Mouse (Mus musculus): Measurements from ENCODE around the gene Vav2. TPM values are rescaled to one million over a fixed set of nuclear protein-coding genes. Genes with fewer than 3 reads are reported as not detected.

Vav2 gene
- polyA plus RNA-seq, 1 experiment from 2014 or later: 7.1 TPM

DNA sequence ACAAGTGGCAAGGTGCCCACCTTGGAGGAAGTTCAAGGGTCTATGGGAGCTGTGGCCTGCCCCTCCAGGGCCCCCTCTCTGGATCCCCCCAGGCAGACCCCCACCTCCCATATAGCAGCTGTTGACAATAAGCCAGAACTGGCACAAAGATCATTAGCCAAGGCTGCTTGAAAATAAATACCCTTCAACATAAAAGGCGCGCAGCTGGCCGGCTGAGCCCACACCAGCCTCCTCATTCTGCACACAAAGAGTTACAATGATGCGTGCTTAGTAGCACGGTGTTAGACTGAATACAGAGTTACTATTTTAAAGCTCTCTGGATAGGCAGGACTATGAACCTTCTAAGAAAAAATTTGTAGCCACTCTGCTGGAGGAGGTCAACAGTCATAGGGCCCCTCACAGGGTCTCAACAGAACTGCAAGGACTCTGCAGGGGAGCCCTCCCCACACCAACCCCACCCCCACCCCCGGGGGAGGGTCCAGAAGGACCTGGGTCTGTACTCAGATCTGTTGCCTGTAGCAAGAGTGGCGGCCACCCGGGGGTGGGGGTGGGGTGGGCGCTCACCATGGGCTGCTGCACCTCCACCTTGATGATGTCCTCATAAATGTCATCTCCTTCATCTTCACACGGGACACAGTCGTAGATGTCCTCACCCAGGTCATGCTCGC lies 125.3 kb downstream of the Vav2 start:
- no peak for ATAC-seq (ENCODE audit: low FRiP score, low TSS enrichment)
- no peaks in the 10 kb centered on the region for H3K9me3 ChIP-seq (ENCODE audit: low read length)
- H3K4me3 ChIP-seq (ENCODE audit: low read length): no peak overlapping the region
- H3K4me1 ChIP-seq (ENCODE audit: insufficient read depth, low read length): peaks cover 21% of the 10 kb centered on the region
- 29% methylated on average over 12 of the region's 12 CpGs for WGBS
- no peaks in the 10 kb centered on the region for H3K36me3 ChIP-seq (ENCODE audit: insufficient read depth, low read length)
- H3K4me2 ChIP-seq (replicated peaks; ENCODE audit: low read depth, low read length): no peak overlapping the region
- H3K27ac ChIP-seq (ENCODE audit: low read length): no peak overlapping the region
- no peak overlapping the region for H3K9ac ChIP-seq (replicated peaks; ENCODE audit: low read length)
- H3K27me3 ChIP-seq (ENCODE audit: insufficient read depth, low read length): no peaks in the 10 kb centered on the region

DNA sequence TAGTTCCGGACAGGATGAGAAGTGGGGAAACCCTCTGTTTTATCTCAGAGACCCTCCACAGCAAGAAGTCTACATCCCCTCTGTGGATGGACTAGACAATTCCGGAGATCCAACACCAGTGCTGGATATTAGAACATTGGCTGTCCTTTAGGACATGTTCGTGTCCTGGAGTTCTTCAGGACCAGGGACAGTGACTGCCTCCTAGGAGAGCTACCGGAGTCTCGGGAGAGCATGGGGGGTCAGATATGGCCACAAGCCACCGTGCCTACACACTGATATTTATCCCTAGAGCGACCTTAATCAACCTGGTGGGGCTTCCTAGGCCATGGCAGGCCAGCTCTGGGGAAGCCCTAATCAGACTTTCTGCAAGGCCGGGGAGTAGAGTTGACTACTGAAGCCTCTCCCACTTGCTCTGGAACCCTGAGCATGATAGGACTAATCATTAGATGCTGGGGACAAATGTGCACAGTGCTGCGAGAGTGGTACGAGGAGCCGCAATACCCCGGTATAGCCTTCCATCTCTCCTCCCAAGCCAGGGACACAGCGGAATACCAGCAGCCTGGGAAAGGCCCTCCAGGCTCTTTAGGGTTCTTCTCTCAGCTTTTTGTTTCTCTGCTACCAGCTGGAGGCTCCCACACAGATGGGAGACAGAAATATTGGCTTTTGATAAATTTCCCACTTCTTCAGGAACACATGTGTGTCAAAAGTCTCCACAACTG lies 125.9 kb downstream of the Vav2 start:
- Histone ChIP-seq H3K4me2 (replicated peaks; ENCODE audit: low read depth, low read length) (no peak overlapping the region), H3K36me3 (ENCODE audit: insufficient read depth, low read length) (no peaks in the 10 kb centered on the region), H3K4me1 (ENCODE audit: insufficient read depth, low read length) (peaks cover 21% of the 10 kb centered on the region), H3K4me3 (ENCODE audit: low read length) (no peak overlapping the region), H3K9me3 (ENCODE audit: low read length) (no peaks in the 10 kb centered on the region), H3K9ac (replicated peaks; ENCODE audit: low read length) (no peak overlapping the region), H3K27ac (ENCODE audit: low read length) (no peak overlapping the region), H3K27me3 (ENCODE audit: insufficient read depth, low read length) (no peaks in the 10 kb centered on the region)
- ATAC-seq (ENCODE audit: low FRiP score, low TSS enrichment): no peak
- WGBS: 71% methylated on average over 13 of the region's 13 CpGs

DNA sequence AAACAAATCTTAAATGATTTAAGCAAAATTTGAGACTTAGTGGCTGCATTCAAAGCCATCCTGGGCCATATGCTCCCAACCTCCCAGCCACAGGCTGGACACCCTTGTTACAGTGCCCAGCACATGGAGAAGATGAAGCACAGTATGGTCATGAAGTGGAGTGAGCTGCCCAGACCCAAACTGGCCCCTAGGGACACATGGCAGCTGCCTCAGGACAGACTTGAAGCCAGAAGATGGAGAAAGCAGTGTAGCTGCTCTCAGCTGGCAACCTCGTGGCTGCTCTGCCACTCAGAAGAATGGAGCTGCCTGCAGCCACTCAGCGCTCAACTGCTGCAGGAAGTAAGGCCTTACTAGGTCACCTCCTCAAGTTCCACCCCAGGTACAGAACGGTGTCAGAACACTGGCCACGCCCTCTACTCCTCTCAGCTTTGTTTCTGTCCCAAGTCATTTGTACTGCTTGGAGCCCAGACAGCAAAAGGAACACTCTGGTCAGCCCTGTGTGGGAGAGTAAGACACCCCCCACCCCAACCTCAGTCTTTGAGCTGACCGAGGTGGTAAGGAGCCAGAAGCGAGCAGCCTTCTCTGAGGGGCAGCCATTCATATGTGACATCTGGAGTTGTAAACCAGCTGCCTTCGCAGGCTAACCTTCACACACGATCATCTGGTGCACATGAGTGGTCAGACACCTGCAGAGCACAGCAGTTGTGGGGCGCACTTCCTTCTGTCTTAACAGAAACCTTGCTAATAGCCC lies 130.0 kb downstream of the Vav2 start:
- H3K27me3 ChIP-seq (ENCODE audit: insufficient read depth, low read length): no peaks in the 10 kb centered on the region
- no peak overlapping the region for H3K27ac ChIP-seq (ENCODE audit: low read length)
- no peaks in the 10 kb centered on the region for H3K9me3 ChIP-seq (ENCODE audit: low read length)
- ATAC-seq (ENCODE audit: low FRiP score, low TSS enrichment): no peak
- WGBS: 51% methylated on average over 9 of the region's 9 CpGs
- H3K9ac ChIP-seq (replicated peaks; ENCODE audit: low read length): no peak overlapping the region
- H3K4me3 ChIP-seq (ENCODE audit: low read length): no peak overlapping the region
- H3K36me3 ChIP-seq (ENCODE audit: insufficient read depth, low read length): peaks cover 4% of the 10 kb centered on the region
- no peak overlapping the region for H3K4me2 ChIP-seq (replicated peaks; ENCODE audit: low read depth, low read length)
- peaks cover 4% of the 10 kb centered on the region for H3K4me1 ChIP-seq (ENCODE audit: insufficient read depth, low read length)

DNA sequence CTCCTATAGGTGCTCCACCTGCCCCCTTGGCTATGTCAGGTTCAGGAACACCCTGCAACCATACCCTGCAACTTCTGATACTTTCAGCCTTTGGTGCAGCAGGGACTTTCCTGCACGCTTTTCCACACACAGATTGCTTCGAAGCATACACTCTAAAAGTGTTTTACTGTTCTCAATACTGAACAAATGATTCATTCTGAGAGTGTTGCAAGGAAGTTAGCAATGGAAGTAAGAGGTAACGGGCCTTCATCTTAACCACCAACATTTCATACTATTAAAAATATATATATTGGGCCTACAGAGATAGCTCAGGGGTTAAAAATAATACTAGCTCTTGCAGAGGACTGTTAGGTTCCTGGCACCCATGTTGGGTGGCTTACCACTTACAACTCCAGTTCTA lies 132.1 kb downstream of the Vav2 start:
- peaks cover 19% of the 10 kb centered on the region for H3K36me3 ChIP-seq (ENCODE audit: insufficient read depth, low read length)
- no peak overlapping the region for H3K4me2 ChIP-seq (replicated peaks; ENCODE audit: low read depth, low read length)
- H3K9ac ChIP-seq (replicated peaks; ENCODE audit: low read length): no peak overlapping the region
- no peaks in the 10 kb centered on the region for H3K27me3 ChIP-seq (ENCODE audit: insufficient read depth, low read length)
- no peaks in the 10 kb centered on the region for H3K9me3 ChIP-seq (ENCODE audit: low read length)
- WGBS: 92% methylated on average over 3 of the region's 3 CpGs
- no peak overlapping the region for H3K27ac ChIP-seq (ENCODE audit: low read length)
- no peaks in the 10 kb centered on the region for H3K4me1 ChIP-seq (ENCODE audit: insufficient read depth, low read length)
- no peak overlapping the region for H3K4me3 ChIP-seq (ENCODE audit: low read length)
- no peak for ATAC-seq (ENCODE audit: low FRiP score, low TSS enrichment)

DNA sequence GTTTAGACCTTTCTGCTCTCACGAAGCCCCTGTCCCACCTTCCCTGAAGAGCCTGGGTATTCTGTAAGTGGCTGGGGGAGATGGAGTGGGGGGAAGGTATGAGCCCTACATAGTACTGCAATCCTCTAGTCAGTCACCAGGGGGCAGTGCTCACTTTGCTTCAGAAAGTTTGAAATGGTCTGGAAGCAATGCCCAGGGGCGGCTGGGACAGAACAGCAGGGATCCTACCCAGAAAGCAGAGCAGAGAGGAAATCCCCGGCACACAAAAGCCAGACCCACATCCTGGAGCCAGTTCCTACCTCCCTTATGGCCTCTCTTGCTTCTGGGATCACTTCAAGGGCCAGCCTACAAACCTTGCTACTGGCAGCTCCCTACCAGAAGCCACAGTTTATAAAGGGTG lies 137.8 kb downstream of the Vav2 start:
- H3K36me3 ChIP-seq (ENCODE audit: insufficient read depth, low read length): peaks cover 27% of the 10 kb centered on the region
- no peak overlapping the region for H3K4me3 ChIP-seq (ENCODE audit: low read length)
- peaks cover 5% of the 10 kb centered on the region for H3K4me1 ChIP-seq (ENCODE audit: insufficient read depth, low read length)
- no peaks in the 10 kb centered on the region for H3K9me3 ChIP-seq (ENCODE audit: low read length)
- H3K4me2 ChIP-seq (replicated peaks; ENCODE audit: low read depth, low read length): no peak overlapping the region
- peak; percentile 69 for ATAC-seq (ENCODE audit: low FRiP score, low TSS enrichment)
- WGBS: 21% methylated on average over 3 of the region's 3 CpGs
- no peak overlapping the region for H3K9ac ChIP-seq (replicated peaks; ENCODE audit: low read length)
- peak overlapping the region; percentile 65; the same call in 1 of the 2 replicates for H3K27ac ChIP-seq (ENCODE audit: low read length)
- H3K27me3 ChIP-seq (ENCODE audit: insufficient read depth, low read length): no peaks in the 10 kb centered on the region

DNA sequence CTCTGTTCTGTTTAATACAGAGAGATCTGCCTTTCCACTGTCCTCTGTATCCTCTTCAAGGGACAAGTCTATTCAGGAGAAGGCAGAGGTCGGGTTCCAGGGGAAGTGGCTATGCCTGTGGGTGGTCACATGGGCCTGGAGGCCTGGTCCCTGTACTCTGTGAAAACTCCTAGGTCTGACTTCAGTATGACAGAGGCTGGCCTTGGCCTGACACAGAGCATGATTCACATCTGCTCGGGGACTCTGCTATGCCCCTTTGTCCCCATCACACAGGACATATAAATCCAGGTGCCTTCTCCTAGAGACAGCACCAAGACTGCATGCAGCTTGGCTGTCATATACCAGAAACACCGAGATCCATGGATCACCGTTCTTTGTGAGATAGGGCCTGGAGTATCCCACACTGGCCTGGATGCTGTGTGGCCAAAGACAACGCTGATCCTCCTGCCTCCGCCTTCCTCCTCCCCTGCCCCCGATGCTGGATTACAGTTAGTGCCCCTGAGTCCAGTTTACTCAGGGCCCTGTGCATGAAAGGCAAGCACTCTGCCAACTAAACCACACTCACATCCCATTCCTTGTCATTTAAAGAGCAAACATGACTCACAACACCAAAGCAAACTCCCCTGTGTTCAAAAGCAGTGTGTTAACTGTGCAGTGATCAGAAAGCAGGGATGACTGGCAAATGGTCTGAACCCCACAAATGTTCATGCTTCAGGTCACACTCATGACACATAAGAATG lies 139.7 kb downstream of the Vav2 start:
- 84% methylated on average over 7 of the region's 7 CpGs for WGBS
- no peak overlapping the region for H3K9ac ChIP-seq (replicated peaks; ENCODE audit: low read length)
- peaks cover 5% of the 10 kb centered on the region for H3K4me1 ChIP-seq (ENCODE audit: insufficient read depth, low read length)
- peaks cover 29% of the 10 kb centered on the region for H3K36me3 ChIP-seq (ENCODE audit: insufficient read depth, low read length)
- H3K9me3 ChIP-seq (ENCODE audit: low read length): no peaks in the 10 kb centered on the region
- H3K4me2 ChIP-seq (replicated peaks; ENCODE audit: low read depth, low read length): no peak overlapping the region
- no peak overlapping the region for H3K4me3 ChIP-seq (ENCODE audit: low read length)
- H3K27ac ChIP-seq (ENCODE audit: low read length): no peak overlapping the region
- ATAC-seq (ENCODE audit: low FRiP score, low TSS enrichment): no peak
- no peaks in the 10 kb centered on the region for H3K27me3 ChIP-seq (ENCODE audit: insufficient read depth, low read length)

DNA sequence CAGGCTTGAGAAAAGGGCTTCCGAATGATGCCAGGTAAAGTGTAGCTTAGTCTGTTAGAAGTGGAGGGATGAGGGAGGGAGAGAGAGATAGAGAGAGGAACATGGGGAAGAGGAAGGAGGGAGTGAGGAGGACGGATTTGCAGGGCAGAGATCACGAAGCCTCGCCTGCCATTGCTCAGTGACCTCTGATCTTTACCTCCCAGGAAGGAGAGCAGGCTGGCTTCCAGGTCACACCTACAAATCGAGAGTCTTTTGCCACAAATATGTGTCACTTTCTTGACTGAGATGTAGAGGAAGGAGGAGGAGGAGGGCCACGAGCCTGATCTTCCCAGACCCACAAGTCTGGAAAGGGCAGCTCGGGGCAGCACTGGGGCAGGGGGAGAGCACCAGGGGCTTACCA lies 142.4 kb downstream of the Vav2 start:
- peaks cover 4% of the 10 kb centered on the region for H3K4me1 ChIP-seq (ENCODE audit: insufficient read depth, low read length)
- no peak overlapping the region for H3K4me3 ChIP-seq (ENCODE audit: low read length)
- whole genome bisulfite sequencing: 56% methylated on average over 7 of the region's 7 CpGs
- H3K9ac ChIP-seq (replicated peaks; ENCODE audit: low read length): 0 out of 2 replicates have a peak overlapping the region, but pooled peaks have one; percentile 15
- H3K36me3 ChIP-seq (ENCODE audit: insufficient read depth, low read length): peaks cover 16% of the 10 kb centered on the region
- H3K27ac ChIP-seq (ENCODE audit: low read length): no peak overlapping the region
- no peak overlapping the region for H3K4me2 ChIP-seq (replicated peaks; ENCODE audit: low read depth, low read length)
- H3K27me3 ChIP-seq (ENCODE audit: insufficient read depth, low read length): no peaks in the 10 kb centered on the region
- H3K9me3 ChIP-seq (ENCODE audit: low read length): no peaks in the 10 kb centered on the region
- ATAC-seq (ENCODE audit: low FRiP score, low TSS enrichment): no peak

DNA sequence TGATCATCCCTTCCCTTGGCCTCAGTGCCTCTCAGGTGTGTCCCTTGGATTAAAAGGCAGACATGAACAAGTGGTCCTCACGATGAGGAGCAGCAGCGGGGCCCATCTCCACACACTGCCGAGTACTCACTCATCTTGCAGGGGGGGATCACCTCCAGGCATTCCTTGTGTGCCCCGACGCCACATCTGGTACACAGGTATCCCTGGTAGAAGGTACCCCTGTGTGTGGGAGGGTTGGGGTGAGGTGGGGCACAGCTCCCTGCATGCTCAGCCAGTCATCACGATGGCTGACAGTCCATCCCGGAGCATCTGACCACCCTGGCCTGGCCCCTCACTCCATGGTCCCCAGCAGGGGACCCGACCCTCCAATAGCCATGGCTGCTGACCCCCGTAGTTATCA lies 145.1 kb downstream of the Vav2 start:
- Histone ChIP-seq H3K9ac (replicated peaks; ENCODE audit: low read length) (no peak overlapping the region), H3K4me3 (ENCODE audit: low read length) (no peak overlapping the region), H3K27ac (ENCODE audit: low read length) (no peak overlapping the region), H3K4me2 (replicated peaks; ENCODE audit: low read depth, low read length) (no peak overlapping the region), H3K27me3 (ENCODE audit: insufficient read depth, low read length) (no peaks in the 10 kb centered on the region), H3K4me1 (ENCODE audit: insufficient read depth, low read length) (no peaks in the 10 kb centered on the region), H3K9me3 (ENCODE audit: low read length) (no peaks in the 10 kb centered on the region), H3K36me3 (ENCODE audit: insufficient read depth, low read length) (peaks cover 19% of the 10 kb centered on the region)
- ATAC-seq (ENCODE audit: low FRiP score, low TSS enrichment): no peak
- WGBS: 94% methylated on average over 9 of the region's 9 CpGs

DNA sequence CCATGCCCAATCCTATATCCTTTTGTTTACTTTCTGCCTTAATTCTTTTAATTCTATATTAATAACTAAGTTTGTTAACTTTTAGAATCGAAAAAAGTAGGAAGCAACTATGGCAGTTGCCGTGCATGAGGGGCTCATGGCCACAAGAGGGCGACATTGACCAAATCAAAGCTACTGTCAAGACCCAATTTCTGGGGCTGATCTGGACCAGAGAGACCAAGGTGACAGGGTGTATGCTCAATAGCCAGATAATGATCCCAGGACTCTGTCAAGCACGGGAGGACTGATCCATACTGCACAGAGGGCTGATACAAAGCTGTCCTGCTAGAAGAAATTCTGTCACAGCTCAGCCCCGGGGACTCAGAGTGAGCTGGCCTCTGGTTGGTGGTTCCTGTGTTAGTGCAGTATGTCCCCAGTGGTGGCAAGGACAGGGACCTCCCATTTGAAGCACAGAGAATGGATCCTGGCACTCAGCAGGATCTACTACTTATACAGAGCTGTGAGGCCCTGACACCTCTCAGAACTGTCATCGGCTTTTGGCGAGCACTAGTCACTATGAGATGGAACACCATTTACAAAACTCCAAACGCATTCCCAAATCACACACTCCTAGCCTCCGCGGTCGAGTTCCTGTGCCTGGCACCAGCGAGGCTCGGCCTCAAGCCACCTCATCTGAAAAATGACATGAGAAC lies 145.8 kb downstream of the Vav2 start:
- Histone ChIP-seq H3K4me1 (ENCODE audit: insufficient read depth, low read length) (no peaks in the 10 kb centered on the region), H3K4me3 (ENCODE audit: low read length) (no peak overlapping the region), H3K27me3 (ENCODE audit: insufficient read depth, low read length) (no peaks in the 10 kb centered on the region), H3K9me3 (ENCODE audit: low read length) (no peaks in the 10 kb centered on the region), H3K9ac (replicated peaks; ENCODE audit: low read length) (no peak overlapping the region), H3K36me3 (ENCODE audit: insufficient read depth, low read length) (peaks cover 21% of the 10 kb centered on the region), H3K4me2 (replicated peaks; ENCODE audit: low read depth, low read length) (no peak overlapping the region), H3K27ac (ENCODE audit: low read length) (no peak overlapping the region)
- WGBS: 68% methylated on average over 13 of the region's 13 CpGs
- ATAC-seq (ENCODE audit: low FRiP score, low TSS enrichment): 0 out of 2 replicates have a peak, but pooled peaks have one; percentile 37

Measured in kidney, embryonic 16.5 days (tissue).